Mouse (Mus musculus): ENCODE data around the gene Tenm3. TPM values are rescaled to one million over a fixed set of nuclear protein-coding genes. Genes with fewer than 3 reads are reported as not detected.

Tenm3 gene
- polyA plus RNA-seq (2012; rRNA removed): 25.8 and 26.9 TPM in 2 replicates

DNA sequence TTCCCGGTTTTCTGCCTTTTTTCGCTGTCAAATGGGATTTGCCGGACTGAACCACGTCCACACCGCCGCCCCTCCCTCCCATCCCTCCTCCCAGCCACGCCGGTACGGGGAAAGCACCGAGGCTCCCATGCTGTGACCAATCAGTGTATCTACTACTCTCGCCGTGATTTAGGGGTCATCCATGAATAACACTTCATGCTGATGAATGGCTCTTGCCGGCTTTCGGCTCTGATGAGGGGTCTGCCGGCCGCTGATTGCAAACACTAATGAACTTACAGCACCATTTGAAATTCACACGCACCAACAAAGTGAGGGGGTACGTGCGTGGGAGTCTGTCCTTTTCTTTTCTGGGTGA, at the start of gene Tenm3:
TSS of gene Tenm3 (minus strand) at position 21 of the 355 bp plus-strand sequence.

